8 mouse cellular contexts compared by ENCODE assay signal in the genomic region with DNA sequence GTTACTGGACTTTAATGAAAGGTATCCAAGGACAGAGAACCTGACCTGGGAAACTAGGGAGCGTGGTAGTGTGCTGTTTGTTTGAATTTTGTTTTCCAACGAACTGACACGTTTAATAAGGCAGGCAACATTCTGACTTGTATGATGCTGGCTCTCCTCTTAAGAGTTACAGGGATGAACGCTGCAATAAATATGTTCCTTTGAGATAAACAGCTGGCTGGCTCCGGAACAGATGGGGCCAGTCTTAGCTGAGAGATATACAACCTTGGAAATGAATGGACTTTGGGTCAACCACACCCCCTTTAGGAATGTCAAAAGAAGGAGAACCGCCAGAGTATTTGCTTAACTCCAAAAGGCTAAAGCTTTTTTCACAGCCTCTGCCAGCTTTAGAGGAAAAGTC. TPM values are rescaled to one million over a fixed set of nuclear protein-coding genes. Genes with fewer than 3 reads are reported as not detected.
A peak's percentile ranks its signal among the peaks of the same experiment; 100 is the strongest.
DNase-seq lines count a peak whose midpoint lies in the region; ATAC-seq and TF ChIP-seq lines count a peak whose summit lies in the region.

No protein-coding gene starts in this region.

- no peak for TF ChIP-seq POLR2A in kidney, adult 2 months (IDR thresholded peaks at IDR 0.05; ENCODE audit: low read depth, low read length)

- WGBS in kidney, adult 2 months, result 3% methylated on average over 6 of the region's 6 CpGs
- 1% methylated on average over 6 of the region's 6 CpGs for WGBS in hindbrain, embryonic 12.5 days
- WGBS in liver, embryonic 14.5 days (ENCODE audit: insufficient replicate concordance), result under 1% methylated on average over 6 of the region's 6 CpGs
- WGBS in stomach, embryonic 14.5 days, result 0% methylated on average over 6 of the region's 6 CpGs

- peaks cover 4% of the 10 kb centered on the region for H3K36me3 ChIP-seq in kidney, adult 2 months (ENCODE audit: control insufficient read depth, insufficient read depth, low read length)
- 0 out of 2 replicates have a peak, but pooled peaks cover 6% of the 10 kb centered on the region for H3K36me3 ChIP-seq in hindbrain, embryonic 12.5 days
- peaks cover 14% of the 10 kb centered on the region for H3K36me3 ChIP-seq in liver, embryonic 14.5 days (replicated peaks; ENCODE audit: control insufficient read depth, insufficient read depth, low read depth)
- peaks cover 11% of the 10 kb centered on the region; the same call in 1 of the 2 replicates for H3K36me3 ChIP-seq in stomach, embryonic 14.5 days (ENCODE audit: control insufficient read depth, insufficient read depth, low read length)

- TF ChIP-seq EP300 in liver, embryonic 14.5 days (IDR thresholded peaks at IDR 0.05; ENCODE audit: low read depth), result peak; percentile 91

- peaks cover 5% of the 10 kb centered on the region; the same call in 1 of the 2 replicates for H3K4me1 ChIP-seq in kidney, adult 2 months (ENCODE audit: control insufficient read depth, insufficient read depth, low read length)
- H3K4me1 ChIP-seq in hindbrain, embryonic 12.5 days, result peaks cover 26% of the 10 kb centered on the region
- peaks cover 22 to 23% of the 10 kb centered on the region in 2 experiments for H3K4me1 ChIP-seq in liver, embryonic 14.5 days (replicated peaks; ENCODE audit: control insufficient read depth in 2 of 2, insufficient read depth in 2 of 2, low read length in 1 of 2)
- peaks cover 17% of the 10 kb centered on the region; the same call in 1 of the 2 replicates for H3K4me1 ChIP-seq in stomach, embryonic 14.5 days (ENCODE audit: control insufficient read depth, insufficient read depth, low read length)

- H3K9ac ChIP-seq in hindbrain, embryonic 12.5 days, result peak overlapping the region; percentile 70
- H3K9ac ChIP-seq in liver, embryonic 14.5 days (replicated peaks), result peak overlapping the region; percentile 83
- H3K9ac ChIP-seq in stomach, embryonic 14.5 days (replicated peaks; ENCODE audit: low read depth, low read length), result no peak overlapping the region

- H3K27ac ChIP-seq in kidney, adult 2 months (ENCODE audit: insufficient read depth, low read depth, low read length), result no peak overlapping the region
- H3K27ac ChIP-seq in hindbrain, embryonic 12.5 days, result no peak overlapping the region
- H3K27ac ChIP-seq in liver, embryonic 14.5 days, result peak overlapping the region; percentile 90
- peak overlapping the region; percentile 64; the same call in 1 of the 2 replicates for H3K27ac ChIP-seq in stomach, embryonic 14.5 days (ENCODE audit: low read length)

- H3K4me3 ChIP-seq in kidney, adult 2 months (ENCODE audit: insufficient read depth, low read depth, low read length), result no peak overlapping the region
- peak overlapping the region; percentile 76 for H3K4me3 ChIP-seq in hindbrain, embryonic 12.5 days
- H3K4me3 ChIP-seq in liver, embryonic 14.5 days (ENCODE audit: insufficient read depth in 1 of 2, low read depth in 2 of 2, low read length in 2 of 2), result peak overlapping the region; percentile 94 to 95
- H3K4me3 ChIP-seq in stomach, embryonic 14.5 days (ENCODE audit: low read depth, low read length), result peak overlapping the region; percentile 76

- no peaks in the 10 kb centered on the region for H3K9me3 ChIP-seq in hindbrain, embryonic 12.5 days (replicated peaks)
- no peaks in the 10 kb centered on the region for H3K9me3 ChIP-seq in liver, embryonic 14.5 days (ENCODE audit: control insufficient read depth, low read length)
- no peaks in the 10 kb centered on the region for H3K9me3 ChIP-seq in stomach, embryonic 14.5 days (ENCODE audit: control insufficient read depth, low read depth, low read length)

- DNase-seq in kidney, adult 2 months, result peak; percentile 48
- DNase-seq in kidney, adult 18-20 months, result no peak
- DNase-seq in embryo, embryonic 11 days, result peak; percentile 39
- peak; percentile 75 to 80 (median 77) for DNase-seq in liver, embryonic 14.5 days (ENCODE audit: low read depth in 3 of 3, low spot score in 3 of 3)
- no peak for DNase-seq in adrenal gland, adult 2 months
- no peak for DNase-seq in cerebellum, postnatal 25 days

- ATAC-seq in hindbrain, embryonic 12.5 days (ENCODE audit: low FRiP score), result no peak
- ATAC-seq in liver, embryonic 14.5 days (ENCODE audit: insufficient read depth), result peak; percentile 51
- ATAC-seq in stomach, embryonic 14.5 days (ENCODE audit: insufficient number of reproducible peaks, insufficient read depth, low FRiP score, low read depth), result no peak

- no peak for TF ChIP-seq CTCF in kidney, adult 2 months (conservative IDR thresholded peaks at IDR 0.05; ENCODE audit: insufficient read depth, insufficient read length, low read depth, low read length)
- no peak for TF ChIP-seq CTCF in liver, embryonic 14.5 days (IDR thresholded peaks at IDR 0.05; ENCODE audit: low read depth)

- peak overlapping the region; percentile 91 for H3K4me2 ChIP-seq in hindbrain, embryonic 12.5 days (replicated peaks)
- peak overlapping the region; percentile 92 for H3K4me2 ChIP-seq in liver, embryonic 14.5 days (ENCODE audit: low read depth)
- H3K4me2 ChIP-seq in stomach, embryonic 14.5 days (replicated peaks; ENCODE audit: low read depth, low read length), result peak overlapping the region; percentile 58

- H3K27me3 ChIP-seq in kidney, adult 2 months (replicated peaks; ENCODE audit: control insufficient read depth, insufficient read depth, low read length), result no peaks in the 10 kb centered on the region
- H3K27me3 ChIP-seq in hindbrain, embryonic 12.5 days, result no peaks in the 10 kb centered on the region
- no peaks in the 10 kb centered on the region; the same call in 1 of the 2 replicates for H3K27me3 ChIP-seq in liver, embryonic 14.5 days (ENCODE audit: control insufficient read depth, insufficient read depth, low read length)
- no peaks in the 10 kb centered on the region for H3K27me3 ChIP-seq in stomach, embryonic 14.5 days (ENCODE audit: control insufficient read depth, insufficient read depth, low read length)

RNA-seq across cellular contexts. Expression of a gene that starts 1.4 kb away (rescaled TPM):
- polyA plus RNA-seq in kidney, adult 2 months (2012; rRNA removed), result 1.0 and 1.3 TPM in 2 replicates
- 22.2 and 22.6 TPM in 2 replicates for polyA plus RNA-seq in hindbrain, embryonic 12.5 days (2016; fragmentation: Nextera tagmentation; extraction: Ambion mirVana)
- polyA plus RNA-seq in liver, embryonic 14.5 days (2012; rRNA removed), result 1.0 and 1.9 TPM in 2 replicates
- polyA plus RNA-seq in liver, embryonic 14.5 days (2014; fragmentation: Nextera tagmentation; extraction: Ambion mirVana), result 6.8 and 7.6 TPM in 2 replicates
- polyA plus RNA-seq in stomach, embryonic 14.5 days (2014; fragmentation: Nextera tagmentation; extraction: Ambion mirVana), result 31.8 and 34.5 TPM in 2 replicates
- total RNA-seq in adrenal gland, adult 2 months (2021), result 1 to 10 TPM; 3.7 to 5.0 TPM
- 0.21 and 0.28 TPM in 2 replicates for polyA plus RNA-seq in adrenal gland, adult 2 months (2012; rRNA removed)

Comparison
In these comparisons a context has a peak if more than half of its experiments do, and no peak if none do; other contexts are left out.
1. DNase-seq: peak in kidney, adult 2 months (single experiment), embryo, embryonic 11 days (single experiment) and liver, embryonic 14.5 days (3 of 3); none in kidney, adult 18-20 months (single experiment), adrenal gland, adult 2 months (single experiment) and cerebellum, postnatal 25 days (0 of 2).
2. H3K27ac ChIP-seq: peak in liver, embryonic 14.5 days (single experiment) and stomach, embryonic 14.5 days (single experiment); none in kidney, adult 2 months (single experiment) and hindbrain, embryonic 12.5 days (single experiment).
3. Peak in every context shown above with its lines, with median percentiles within 50 percentile points of each other: H3K4me2 ChIP-seq.